ENCODE assay signal across 14 mouse cellular contexts in genomic region chr8:84008362-84008761, GRCm38 (mm10). TPM values are rescaled to one million over a fixed set of nuclear protein-coding genes. Genes with fewer than 3 reads are reported as not detected.
DNase-seq lines count a peak whose midpoint lies in the region; ATAC-seq and TF ChIP-seq lines count a peak whose summit lies in the region.
"Had no signal": no experiment of that assay in that cellular context is flagged by ENCODE, and none has a peak within 500 bp of the region (broad histone marks: within the 10 kb centered on the region; RNA-seq: fewer than 3 reads in every experiment).

No protein-coding gene starts in this region.

- peaks cover 34% of the 10 kb centered on the region for H3K27me3 ChIP-seq in hindbrain, embryonic 11.5 days (ENCODE audit: control insufficient read depth, insufficient read depth, low read length)
- peaks cover 40% of the 10 kb centered on the region for H3K27me3 ChIP-seq in hindbrain, embryonic 13.5 days
- H3K27me3 ChIP-seq in lung, embryonic 14.5 days (ENCODE audit: insufficient read depth, low read length) = peaks cover 35% of the 10 kb centered on the region

- TF ChIP-seq CTCF in lung, embryonic 14.5 days (IDR thresholded peaks at IDR 0.05; ENCODE audit: low read depth) = peak; percentile 65

- DNase-seq in hindbrain, embryonic 11.5 days (ENCODE audit: low spot score) = peak; percentile 43
- DNase-seq in lung, embryonic 14.5 days = peak; percentile 64
- DNase-seq in lung, postnatal 25 days (ENCODE audit: low spot score) = no peak
- DNase-seq in R1 (ENCODE audit: low read depth, low spot score) = peak; percentile 91
- DNase-seq in retina, postnatal 1 day = peak; percentile 50
- DNase-seq in heart, adult 11 months = no peak
- DNase-seq: cerebellum, postnatal 36 days; kidney, postnatal 25 days; thymus, postnatal 14 days had no signal

- WGBS in hindbrain, embryonic 11.5 days = 33% methylated on average over 7 of the region's 7 CpGs
- 34% methylated on average over 7 of the region's 7 CpGs for WGBS in hindbrain, embryonic 13.5 days
- 27% methylated on average over 7 of the region's 7 CpGs for WGBS in lung, embryonic 14.5 days

- H3K9ac ChIP-seq in hindbrain, embryonic 11.5 days (ENCODE audit: low read depth, low read length) = no peak overlapping the region
- no peak overlapping the region for H3K9ac ChIP-seq in hindbrain, embryonic 13.5 days
- H3K9ac ChIP-seq in lung, embryonic 14.5 days = no peak overlapping the region
- H3K9ac ChIP-seq: hindbrain, embryonic 15.5 days; liver, embryonic 15.5 days had no signal

- H3K36me3 ChIP-seq in hindbrain, embryonic 11.5 days (ENCODE audit: control insufficient read depth, insufficient read depth, low read length) = no peaks in the 10 kb centered on the region
- no peaks in the 10 kb centered on the region for H3K36me3 ChIP-seq in hindbrain, embryonic 13.5 days
- H3K36me3 ChIP-seq in lung, embryonic 14.5 days (ENCODE audit: insufficient read depth) = no peaks in the 10 kb centered on the region
- H3K36me3 ChIP-seq: heart, embryonic 10.5 days; hindbrain, embryonic 15.5 days; liver, embryonic 15.5 days; midbrain, embryonic 10.5 days had no signal

- H3K9me3 ChIP-seq in hindbrain, embryonic 11.5 days (ENCODE audit: control insufficient read depth, low read length) = no peaks in the 10 kb centered on the region
- H3K9me3 ChIP-seq in hindbrain, embryonic 13.5 days = no peaks in the 10 kb centered on the region
- H3K9me3 ChIP-seq in lung, embryonic 14.5 days (ENCODE audit: low read depth, low read length) = no peaks in the 10 kb centered on the region
- H3K9me3 ChIP-seq: heart, embryonic 10.5 days; hindbrain, embryonic 15.5 days; liver, embryonic 15.5 days; midbrain, embryonic 10.5 days had no signal

- peaks cover 17% of the 10 kb centered on the region for H3K4me1 ChIP-seq in hindbrain, embryonic 11.5 days (replicated peaks; ENCODE audit: control insufficient read depth, insufficient read depth, low read length)
- peaks cover 39% of the 10 kb centered on the region for H3K4me1 ChIP-seq in hindbrain, embryonic 13.5 days (replicated peaks)
- H3K4me1 ChIP-seq in lung, embryonic 14.5 days (ENCODE audit: insufficient read depth) = no peaks in the 10 kb centered on the region; the same call in 1 of the 2 replicates

- H3K4me3 ChIP-seq in hindbrain, embryonic 11.5 days (ENCODE audit: low read depth, low read length) = no peak overlapping the region
- no peak overlapping the region for H3K4me3 ChIP-seq in hindbrain, embryonic 13.5 days
- H3K4me3 ChIP-seq in lung, embryonic 14.5 days (ENCODE audit: low read depth, low read length) = no peak overlapping the region
- H3K4me3 ChIP-seq: heart, embryonic 10.5 days; hindbrain, embryonic 15.5 days; liver, embryonic 15.5 days; midbrain, embryonic 10.5 days had no signal

- H3K27ac ChIP-seq in hindbrain, embryonic 11.5 days (ENCODE audit: low read depth, low read length) = no peak overlapping the region
- H3K27ac ChIP-seq in hindbrain, embryonic 13.5 days = no peak overlapping the region
- no peak overlapping the region for H3K27ac ChIP-seq in lung, embryonic 14.5 days (ENCODE audit: low read depth)
- H3K27ac ChIP-seq: heart, embryonic 10.5 days; hindbrain, embryonic 15.5 days; liver, embryonic 15.5 days; midbrain, embryonic 10.5 days had no signal

- ATAC-seq in hindbrain, embryonic 11.5 days (ENCODE audit: low FRiP score) = no peak
- ATAC-seq in hindbrain, embryonic 13.5 days (ENCODE audit: low FRiP score) = no peak
- ATAC-seq in lung, embryonic 14.5 days (ENCODE audit: insufficient read depth) = no peak

- no peak overlapping the region for H3K4me2 ChIP-seq in hindbrain, embryonic 11.5 days (replicated peaks; ENCODE audit: low read depth, low read length)
- no peak overlapping the region for H3K4me2 ChIP-seq in hindbrain, embryonic 13.5 days
- no peak overlapping the region for H3K4me2 ChIP-seq in lung, embryonic 14.5 days
- H3K4me2 ChIP-seq: hindbrain, embryonic 15.5 days; liver, embryonic 15.5 days had no signal

RNA-seq across cellular contexts. Expression of gene 2210011C24Rik, which starts 3.6 kb away (rescaled TPM):
- 0.22 TPM in 1 of 2 replicates, not detected in the other for polyA plus RNA-seq in hindbrain, embryonic 11.5 days (2014; fragmentation: Nextera tagmentation; extraction: Ambion mirVana)
- 0.68 TPM in 1 of 2 replicates, not detected in the other for polyA plus RNA-seq in hindbrain, embryonic 13.5 days (2015; fragmentation: Nextera tagmentation; extraction: Ambion mirVana)
- 0.83 and 1.2 TPM in 2 replicates for polyA plus RNA-seq in lung, embryonic 14.5 days (2014; fragmentation: Nextera tagmentation; extraction: Ambion mirVana)
- polyA plus RNA-seq: liver, embryonic 15.5 days had no signal

RNA-seq across cellular contexts. Expression of gene 1700067K01Rik, which starts 7.1 kb away (rescaled TPM):
- 0.80 and 0.93 TPM in 2 replicates for polyA plus RNA-seq in hindbrain, embryonic 11.5 days (2014; fragmentation: Nextera tagmentation; extraction: Ambion mirVana)
- polyA plus RNA-seq in hindbrain, embryonic 13.5 days (2015; fragmentation: Nextera tagmentation; extraction: Ambion mirVana) = 0.65 and 0.71 TPM in 2 replicates
- 1.4 and 1.5 TPM in 2 replicates for polyA plus RNA-seq in lung, embryonic 14.5 days (2014; fragmentation: Nextera tagmentation; extraction: Ambion mirVana)

RNA-seq across cellular contexts. Expression of gene Samd1, which starts 10.9 kb away (rescaled TPM):
- 15.1 and 17.0 TPM in 2 replicates for polyA plus RNA-seq in hindbrain, embryonic 11.5 days (2014; fragmentation: Nextera tagmentation; extraction: Ambion mirVana)
- polyA plus RNA-seq in hindbrain, embryonic 13.5 days (2015; fragmentation: Nextera tagmentation; extraction: Ambion mirVana) = 8.2 and 9.3 TPM in 2 replicates
- 16.0 and 17.3 TPM in 2 replicates for polyA plus RNA-seq in lung, embryonic 14.5 days (2014; fragmentation: Nextera tagmentation; extraction: Ambion mirVana)

RNA-seq across cellular contexts. Expression of gene Palm3, which starts 12.9 kb away (rescaled TPM):
- polyA plus RNA-seq in hindbrain, embryonic 11.5 days (2014; fragmentation: Nextera tagmentation; extraction: Ambion mirVana) = 3.3 and 3.5 TPM in 2 replicates
- polyA plus RNA-seq in hindbrain, embryonic 13.5 days (2015; fragmentation: Nextera tagmentation; extraction: Ambion mirVana) = 5.9 and 6.8 TPM in 2 replicates
- polyA plus RNA-seq in lung, embryonic 14.5 days (2014; fragmentation: Nextera tagmentation; extraction: Ambion mirVana) = 2.5 and 2.9 TPM in 2 replicates

RNA-seq across cellular contexts. Expression of gene Il27ra, which starts 34.0 kb away (rescaled TPM):
- not detected in 2 replicates for polyA plus RNA-seq in hindbrain, embryonic 11.5 days (2014; fragmentation: Nextera tagmentation; extraction: Ambion mirVana)
- 0.22 and 0.66 TPM in 2 replicates for polyA plus RNA-seq in hindbrain, embryonic 13.5 days (2015; fragmentation: Nextera tagmentation; extraction: Ambion mirVana)
- 1.1 TPM in 2 replicates for polyA plus RNA-seq in lung, embryonic 14.5 days (2014; fragmentation: Nextera tagmentation; extraction: Ambion mirVana)

Comparison
In these comparisons a context has a peak if more than half of its experiments do, and no peak if none do; other contexts are left out.
1. DNase-seq: peak in hindbrain, embryonic 11.5 days (single experiment), lung, embryonic 14.5 days (single experiment), R1 (single experiment) and retina, postnatal 1 day (single experiment); none in lung, postnatal 25 days (single experiment) and heart, adult 11 months (single experiment).